Mouse (Mus musculus): ENCODE results near the gene Olfr204. TPM values are rescaled to one million over a fixed set of nuclear protein-coding genes. Genes with fewer than 3 reads are reported as not detected.
"Not testable (repeated sequence)": the region's sequence is repeated elsewhere in the genome, so short reads cannot be mapped to it uniquely, and the experiment has no call there.

Olfr204 gene
- total RNA-seq (2021), result not detected

DNA sequence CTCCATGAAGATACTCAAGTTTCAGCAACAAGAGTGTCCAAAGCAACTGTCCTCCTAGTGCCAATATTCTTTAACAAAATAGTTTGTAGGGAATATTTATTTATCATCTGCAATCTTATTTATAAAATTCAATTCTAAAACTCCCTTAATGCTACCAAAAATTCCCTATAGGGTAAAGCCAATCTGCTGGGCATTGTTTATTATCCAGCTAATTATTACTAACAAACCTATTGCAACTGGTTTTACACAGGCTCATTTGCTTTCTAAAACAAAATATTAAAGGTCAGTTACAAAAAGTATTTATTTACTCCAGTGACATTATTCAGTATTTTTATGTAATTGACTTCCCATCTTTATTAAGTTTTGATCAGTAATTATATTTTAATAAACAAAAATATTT lies at the start of gene Olfr204:
TSS of gene Olfr204 (minus strand) at position 101 of the 400 bp plus-strand sequence.
- no peak for DNase-seq (ENCODE audit: extremely low spot score in 1 of 2, low spot score in 2 of 2)
- intact Hi-C loops (cut with DNase I), result no loop called here

DNA sequence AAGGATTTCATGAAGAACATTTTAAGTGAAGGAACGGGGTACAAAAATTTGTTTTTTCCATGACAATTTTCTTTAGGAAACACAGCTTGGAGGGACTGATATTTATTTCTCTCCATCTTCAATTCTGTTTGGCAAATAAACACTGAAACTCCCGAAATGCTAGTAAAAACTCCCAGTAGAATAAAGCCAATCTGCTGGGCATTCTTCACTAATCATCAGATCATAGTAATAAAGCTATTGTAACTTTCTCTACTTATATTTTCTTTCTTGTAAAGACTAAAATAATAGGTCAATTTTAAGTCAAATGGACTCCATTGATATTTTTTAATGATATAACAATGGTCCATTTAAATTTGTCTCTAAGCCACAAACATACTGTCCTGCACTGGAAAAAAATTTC lies 45.8 kb upstream of the Olfr204 start, which contains the start of gene Olfr209:
TSS of gene Olfr209 (minus strand) at position 101 of the 400 bp plus-strand sequence.
- intact Hi-C loops (cut with DNase I), result no loop called here
- no peak for DNase-seq (ENCODE audit: extremely low spot score in 1 of 2, low spot score in 2 of 2)

DNA sequence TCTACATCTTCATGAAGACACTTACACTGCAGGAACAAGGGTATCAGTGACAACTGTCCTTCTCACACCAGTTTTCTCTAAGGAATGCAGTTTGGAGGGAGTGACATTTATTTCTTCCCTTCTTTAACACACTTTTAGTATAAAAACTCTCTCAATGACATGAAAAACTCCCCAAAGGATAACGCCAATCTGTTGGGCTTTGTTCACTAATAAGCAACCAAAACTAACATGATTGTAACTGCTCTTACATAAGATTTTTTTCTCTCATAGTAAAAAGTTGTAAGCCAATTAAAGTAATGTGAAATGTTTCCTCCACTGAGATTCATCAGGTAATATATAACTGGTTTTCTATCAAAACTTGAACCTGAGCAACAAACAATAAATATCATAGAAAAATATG lies 31.1 kb upstream of the Olfr204 start, which contains the start of gene Olfr206:
TSS of gene Olfr206 (minus strand) at position 101 of the 400 bp plus-strand sequence.
- DNase-seq (ENCODE audit: extremely low spot score in 1 of 2, low spot score in 2 of 2), result no peak
- intact Hi-C loops (cut with DNase I), result no loop called here

DNA sequence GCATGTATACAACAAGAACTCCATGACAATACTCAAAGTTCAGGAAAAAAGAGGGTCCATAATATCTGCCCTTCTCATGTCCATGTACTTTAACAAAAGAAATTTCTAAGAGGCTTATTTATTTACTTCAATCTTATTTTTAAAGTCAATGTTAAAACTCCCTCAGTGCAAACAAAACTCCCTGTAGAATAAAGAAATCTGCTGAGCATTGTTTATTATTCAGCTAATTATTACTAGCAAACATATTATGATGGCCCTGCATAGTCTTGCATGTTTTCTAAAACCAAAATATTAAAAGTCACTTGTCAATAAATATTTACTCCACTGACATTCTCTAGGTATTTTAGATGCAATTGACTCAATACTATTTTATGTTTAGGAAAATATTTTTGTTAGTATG lies 13.0 kb upstream of the Olfr204 start, which contains the start of gene Olfr205:
TSS of gene Olfr205 (minus strand) at position 101 of the 400 bp plus-strand sequence.
- intact Hi-C loops (cut with DNase I), result no loop called here
- no peak for DNase-seq (ENCODE audit: extremely low spot score in 1 of 2, low spot score in 2 of 2)

- intact Hi-C loops (cut with DNase I), result not testable (repeated sequence)
Observed at GRCm38 (mm10) chr16:59323262-59323661, 5.2 kb upstream of the Olfr204 start.

DNA sequence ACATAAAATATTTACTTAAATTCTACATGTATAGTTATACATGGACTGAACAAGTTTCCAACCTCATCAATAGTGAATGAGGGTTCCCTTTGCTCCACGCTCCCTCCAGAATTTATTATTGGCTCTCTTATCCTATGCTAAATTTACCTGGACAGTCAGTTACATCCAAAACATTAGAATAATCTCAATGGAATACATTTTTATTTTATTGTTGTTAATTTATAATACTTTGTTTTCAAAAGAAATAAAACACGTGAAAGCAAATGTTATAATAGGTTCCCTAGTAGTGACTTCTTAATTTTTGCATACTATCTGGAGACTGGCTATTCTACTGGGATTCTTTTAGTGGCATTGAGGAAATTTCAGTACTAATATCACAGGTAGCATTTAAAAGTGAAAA lies 19.5 kb downstream of the Olfr204 start, which contains the start of gene Olfr203:
TSS of gene Olfr203 (plus strand) at position 301 of the 400 bp plus-strand sequence.
- no peak for DNase-seq (ENCODE audit: extremely low spot score in 1 of 2, low spot score in 2 of 2)
- intact Hi-C loops (cut with DNase I), result no loop called here

More at GRCm38 (mm10) chr16:59323262-59323661, 5.2 kb upstream of the Olfr204 start:
- DNase-seq (ENCODE audit: extremely low spot score in 1 of 2, low spot score in 2 of 2), result not testable (repeated sequence)

- DNase-seq (ENCODE audit: extremely low spot score in 1 of 2, low spot score in 2 of 2); intact Hi-C loops (cut with DNase I): not testable (repeated sequence)
Observed at GRCm38 (mm10) chr16:59287576-59287975, 30.5 kb downstream of the Olfr204 start.

DNA sequence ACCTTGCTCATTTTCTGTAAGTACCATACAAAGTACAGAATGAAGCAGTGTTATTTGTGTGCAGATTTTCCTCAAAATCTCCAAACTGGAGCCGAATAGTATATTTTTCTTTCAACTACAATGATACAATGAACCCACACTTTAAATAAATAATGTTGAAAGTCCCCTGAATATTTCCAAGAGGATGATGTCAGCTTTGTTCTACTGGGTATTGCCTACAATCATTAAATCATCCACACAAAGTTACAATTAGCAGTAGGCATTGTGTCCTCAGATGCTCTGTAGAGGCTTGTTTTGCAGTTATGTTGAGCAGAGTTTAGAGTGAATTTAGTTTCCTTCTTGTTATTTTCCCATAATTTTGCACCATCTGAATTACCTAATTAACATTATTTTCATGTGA lies 31.4 kb downstream of the Olfr204 start, which contains the start of gene Olfr202:
TSS of gene Olfr202 (minus strand) at position 101 of the 400 bp plus-strand sequence.
- intact Hi-C loops (cut with DNase I), result no loop called here
- DNase-seq (ENCODE audit: extremely low spot score in 1 of 2, low spot score in 2 of 2), result no peak

GRCm38 (mm10) chr16:59283476-59283875 lies 34.6 kb downstream of the Olfr204 start:
- intact Hi-C loops (cut with DNase I), result no loop called here
- no peak for DNase-seq (ENCODE audit: extremely low spot score in 1 of 2, low spot score in 2 of 2)

- intact Hi-C loops (cut with DNase I), result no loop called here
- no peak for DNase-seq (ENCODE audit: extremely low spot score in 1 of 2, low spot score in 2 of 2)
Observed at GRCm38 (mm10) chr16:59280542-59280941, 37.5 kb downstream of the Olfr204 start.

GRCm38 (mm10) chr16:59272532-59272931 lies 45.5 kb downstream of the Olfr204 start, which contains the start of gene Olfr201:
TSS of gene Olfr201 (minus strand) at chr16:59272632.
- DNase-seq (ENCODE audit: extremely low spot score in 1 of 2, low spot score in 2 of 2); intact Hi-C loops (cut with DNase I): not testable (repeated sequence)

DNA sequence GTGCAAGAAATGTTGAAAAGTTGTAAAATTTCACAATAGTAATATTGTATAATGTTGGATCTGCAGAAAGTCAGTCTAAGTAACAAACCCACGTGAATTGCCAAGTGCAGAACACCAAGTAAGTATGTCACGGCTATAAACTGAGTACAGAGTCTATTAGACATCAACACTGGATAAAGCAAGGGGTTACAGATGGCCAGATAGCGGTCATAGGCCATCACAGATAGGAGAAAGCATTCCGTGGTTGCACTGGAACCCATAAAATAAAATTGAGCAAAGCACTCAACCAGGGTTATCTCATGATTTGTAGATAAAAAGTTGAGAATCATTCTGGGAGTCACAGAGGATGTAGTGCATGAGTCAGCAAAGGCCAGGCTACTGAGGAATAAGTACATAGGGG lies 49.0 kb downstream of the Olfr204 start:
- DNase-seq (ENCODE audit: extremely low spot score in 1 of 2, low spot score in 2 of 2); intact Hi-C loops (cut with DNase I): not testable (repeated sequence)

Other genes with a start within 250 kb of the Olfr204 start
- not detected for gene Olfr190, start 240.2 kb downstream of the Olfr204 start, total RNA-seq (2021)
- not detected for gene Olfr191, start 228.4 kb downstream of the Olfr204 start, total RNA-seq (2021)
- gene Olfr193, start 206.4 kb downstream of the Olfr204 start, total RNA-seq (2021), result not detected
- not detected for gene Olfr194, start 197.2 kb downstream of the Olfr204 start, total RNA-seq (2021)
- gene Olfr195, start 171.2 kb downstream of the Olfr204 start, total RNA-seq (2021), result not detected
- gene Olfr196, start 147.8 kb downstream of the Olfr204 start, total RNA-seq (2021), result not detected
- gene Olfr198, start 114.7 kb downstream of the Olfr204 start, total RNA-seq (2021), result not detected
- not detected for gene Olfr199, start 98.5 kb downstream of the Olfr204 start, total RNA-seq (2021)
- not detected for gene Olfr201, start 45.6 kb downstream of the Olfr204 start, total RNA-seq (2021)
- gene Olfr202, start 31.5 kb downstream of the Olfr204 start, total RNA-seq (2021), result not detected
- not detected for gene Olfr203, start 19.4 kb downstream of the Olfr204 start, total RNA-seq (2021)
- not detected for gene Olfr205, start 12.9 kb upstream of the Olfr204 start, total RNA-seq (2021)
- gene Olfr206, start 31.0 kb upstream of the Olfr204 start, total RNA-seq (2021), result not detected
- gene Olfr209, start 45.7 kb upstream of the Olfr204 start, total RNA-seq (2021), result not detected
- under 1 TPM in 1 of 2 experiments, not detected in 1; 0.13 TPM for gene Gabrr3, start 89.1 kb upstream of the Olfr204 start, total RNA-seq (2021)
- 10 to 100 TPM; 12.9 to 13.4 TPM for gene Riox2, start 153.5 kb upstream of the Olfr204 start, total RNA-seq (2021)

Data from left cerebral cortex, postnatal 10 days (tissue).